Mouse (Mus musculus) ES-CJ7 (cell line): ENCODE data around the gene Thap8.

Experiments used
- DNase-seq: peaks from one replicate; pipeline ENCODE4 v3.0.0; 2011; ENCODE audit warnings: low read depth, low spot score

The Thap8 gene

GRCm38 (mm10) chr7:30315559-30316529 is 36.0 kb downstream of the Thap8 start:
- no peak for DNase-seq

- DNase-seq: no peak
Measured at GRCm38 (mm10) chr7:30318142-30318541, 38.2 kb downstream of the Thap8 start.

- DNase-seq: no peak
Measured at GRCm38 (mm10) chr7:30320946-30321345, 41.1 kb downstream of the Thap8 start.

- DNase-seq: peak; percentile 88
Measured at GRCm38 (mm10) chr7:30321539-30322284, 41.8 kb downstream of the Thap8 start, which contains the start of gene E130208F15Rik. Gene E130208F15Rik, plus strand, starts transcription at chr7:30321740.

GRCm38 (mm10) chr7:30322285-30322667 is 42.4 kb downstream of the Thap8 start:
- peak; percentile 97 for DNase-seq

GRCm38 (mm10) chr7:30322865-30323264 is 43.0 kb downstream of the Thap8 start:
- DNase-seq: peak; percentile 48

GRCm38 (mm10) chr7:30323795-30324194 is 43.9 kb downstream of the Thap8 start, which contains the start of gene Sdhaf1:
Gene Sdhaf1, minus strand, starts transcription at chr7:30323895.
- DNase-seq: no peak

- no peak for DNase-seq
Measured at GRCm38 (mm10) chr7:30324300-30324944, 44.5 kb downstream of the Thap8 start.

- peak; percentile 91 for DNase-seq
Measured at GRCm38 (mm10) chr7:30325364-30325763, 45.5 kb downstream of the Thap8 start.

GRCm38 (mm10) chr7:30326427-30326826 is 46.5 kb downstream of the Thap8 start:
- no peak for DNase-seq

GRCm38 (mm10) chr7:30327140-30327539 is 47.2 kb downstream of the Thap8 start:
- DNase-seq: no peak

GRCm38 (mm10) chr7:30328379-30328778 is 48.5 kb downstream of the Thap8 start:
- DNase-seq: no peak

GRCm38 (mm10) chr7:30331887-30332286 is 52.0 kb downstream of the Thap8 start:
- peak; percentile 98 for DNase-seq

- DNase-seq: no peak
Measured at GRCm38 (mm10) chr7:30332622-30333259, 52.8 kb downstream of the Thap8 start.

GRCm38 (mm10) chr7:30333436-30333835 is 53.5 kb downstream of the Thap8 start:
- no peak for DNase-seq

- no peak for DNase-seq
Measured at GRCm38 (mm10) chr7:30334563-30334962, 54.7 kb downstream of the Thap8 start.

- DNase-seq: no peak
Measured at GRCm38 (mm10) chr7:30335688-30336087, 55.8 kb downstream of the Thap8 start.

GRCm38 (mm10) chr7:30336384-30336783 is 56.5 kb downstream of the Thap8 start:
- DNase-seq: peak; percentile 93

GRCm38 (mm10) chr7:30339432-30340109 is 59.7 kb downstream of the Thap8 start:
- no peak for DNase-seq
